Mouse (Mus musculus) hindbrain, postnatal 0 days (tissue): ENCODE results near the gene Siae. TPM values are rescaled to one million over a fixed set of nuclear protein-coding genes. Genes with fewer than 3 reads are reported as not detected.

ENCODE experiments used
- ATAC-seq: fragments of 200-750 bp; cut with Nextera tagmentation; 2 replicates; pipeline ENCODE4 v1.8.0; 2017; ENCODE audit warnings: mild to moderate bottlenecking, moderate TSS enrichment, moderate library complexity
- DNase-seq: peaks from one replicate; pipeline ENCODE4 v3.0.0-alpha.2; 2015; ENCODE audit warnings: low spot score
- H3K27ac ChIP-seq: fragments of 300-500 bp; sonication (generic); 2 replicates; pipeline ENCODE4 v1.5.1; 2014; ENCODE audit warnings: mild to moderate bottlenecking
- H3K27me3 ChIP-seq: fragments of 300-500 bp; sonication (generic); 2 replicates; pipeline ENCODE4 v1.6.1; 2014; ENCODE audit warnings: low read length, mixed read lengths; ENCODE audit not compliant: insufficient read depth
- H3K36me3 ChIP-seq: fragments of 300-500 bp; sonication (generic); 2 replicates; pipeline ENCODE4 v1.6.1; 2014; ENCODE audit warnings: low read length, mixed read lengths; ENCODE audit not compliant: insufficient read depth
- H3K4me1 ChIP-seq: fragments of 300-500 bp; sonication (generic); 2 replicates; pipeline ENCODE4 v1.6.1; 2014; ENCODE audit warnings: antibody characterized with exemption, low read length, mixed read lengths; ENCODE audit not compliant: insufficient read depth
- H3K4me2 ChIP-seq: fragments of 300-500 bp; sonication (generic); 2 replicates; pipeline ENCODE4 v1.6.1; 2014; ENCODE audit warnings: low read depth, mild to moderate bottlenecking, low read length, moderate library complexity, mixed read lengths
- H3K4me3 ChIP-seq: fragments of 300-500 bp; sonication (generic); 2 replicates; pipeline ENCODE4 v1.5.1; 2014; ENCODE audit warnings: low read length
- H3K9ac ChIP-seq: fragments of 300-500 bp; sonication (generic); replicated peaks from 2 replicates; pipeline ENCODE4 v1.6.1; 2014; ENCODE audit warnings: mild to moderate bottlenecking, low read length, moderate library complexity, mixed read lengths
- H3K9me3 ChIP-seq: fragments of 300-500 bp; sonication (generic); 2 replicates; pipeline ENCODE4 v1.6.1; 2016; ENCODE audit warnings: low read length, mixed read lengths
- CTCF ChIP-seq: IDR thresholded peaks from 2 replicates; pipeline ENCODE4 v1.5.1; 2016; ENCODE audit warnings: antibody characterized with exemption, control low read depth, low read depth
- WGBS: fragments of 180-500 bp; shearing (Covaris S2); extraction: QIAGEN DNeasy Blood & Tissue Kit; methylation state at CpG from one replicate; pipeline ENCODE4 v1.1.7; 2014; 5-methylcytosine and 5-hydroxymethylcytosine counted together
- polyA plus RNA-seq: library from polyadenylated mRNA; unstranded; fragments of >200 nt; fragmentation: Nextera tagmentation; extraction: Ambion mirVana; gene quantifications from 2 replicates; pipeline ENCODE4 v1.2.1, GENCODE M21; 2015
- total RNA-seq: library from RNA; depleted of rRNA; stranded (reverse); fragments of >200 nt; gene quantifications from 2 replicates; pipeline ENCODE4 v1.2.3, GENCODE M21; 2014

The Siae gene
- total and polyA plus RNA-seq, 2 experiments from 2014 or later, result 15.5 to 18.7 TPM

GRCm38 (mm10) chr9:37530031-37530887 lies 25.2 kb upstream of the Siae start:
- peak; percentile 29 for DNase-seq
- H3K9me3 ChIP-seq, result no peaks in the 10 kb centered on the region
- H3K36me3 ChIP-seq, result no peaks in the 10 kb centered on the region
- H3K27me3 ChIP-seq, result peaks cover 38% of the 10 kb centered on the region
- peak overlapping the region; percentile 82 for H3K4me2 ChIP-seq
- H3K27ac ChIP-seq, result peak overlapping the region; percentile 56; the same call in 1 of the 2 replicates
- peak overlapping the region; percentile 40 for H3K4me3 ChIP-seq
- 3% methylated on average over 32 of the region's 32 CpGs for WGBS
- peak; percentile 67 for ATAC-seq
- peaks cover 9% of the 10 kb centered on the region; the same call in 1 of the 2 replicates for H3K4me1 ChIP-seq
- TF ChIP-seq CTCF, result peak; percentile 56
- H3K9ac ChIP-seq, result peak overlapping the region; percentile 40

- WGBS, result 4% methylated on average over 31 of the region's 31 CpGs
- peaks cover 9% of the 10 kb centered on the region; the same call in 1 of the 2 replicates for H3K4me1 ChIP-seq
- no peaks in the 10 kb centered on the region for H3K9me3 ChIP-seq
- H3K27me3 ChIP-seq, result peaks cover 32% of the 10 kb centered on the region
- H3K36me3 ChIP-seq, result no peaks in the 10 kb centered on the region
- ATAC-seq (peak; percentile 74), DNase-seq (peak; percentile 74)
- peak; percentile 68 for TF ChIP-seq CTCF
- H3K4me2 ChIP-seq, result peak overlapping the region; percentile 82
- H3K4me3 ChIP-seq, result peak overlapping the region; percentile 40
- H3K9ac ChIP-seq, result peak overlapping the region; percentile 40; the same call in 1 of the 2 replicates
- no peak overlapping the region for H3K27ac ChIP-seq
Observed at GRCm38 (mm10) chr9:37530888-37531705, 24.4 kb upstream of the Siae start.

GRCm38 (mm10) chr9:37536851-37537250 lies 18.6 kb upstream of the Siae start:
- no peak for ATAC-seq
- Histone ChIP-seq H3K9me3 (no peaks in the 10 kb centered on the region), H3K9ac (no peak overlapping the region), H3K36me3 (no peaks in the 10 kb centered on the region; the same call in 1 of the 2 replicates), H3K4me1 (no peaks in the 10 kb centered on the region), H3K27me3 (0 out of 2 replicates have a peak, but pooled peaks cover 4% of the 10 kb centered on the region), H3K4me3 (no peak overlapping the region), H3K4me2 (no peak overlapping the region), H3K27ac (no peak overlapping the region)
- TF ChIP-seq CTCF, result no peak
- DNase-seq, result no peak
- WGBS, result 86% methylated on average over 4 of the region's 4 CpGs

DNA sequence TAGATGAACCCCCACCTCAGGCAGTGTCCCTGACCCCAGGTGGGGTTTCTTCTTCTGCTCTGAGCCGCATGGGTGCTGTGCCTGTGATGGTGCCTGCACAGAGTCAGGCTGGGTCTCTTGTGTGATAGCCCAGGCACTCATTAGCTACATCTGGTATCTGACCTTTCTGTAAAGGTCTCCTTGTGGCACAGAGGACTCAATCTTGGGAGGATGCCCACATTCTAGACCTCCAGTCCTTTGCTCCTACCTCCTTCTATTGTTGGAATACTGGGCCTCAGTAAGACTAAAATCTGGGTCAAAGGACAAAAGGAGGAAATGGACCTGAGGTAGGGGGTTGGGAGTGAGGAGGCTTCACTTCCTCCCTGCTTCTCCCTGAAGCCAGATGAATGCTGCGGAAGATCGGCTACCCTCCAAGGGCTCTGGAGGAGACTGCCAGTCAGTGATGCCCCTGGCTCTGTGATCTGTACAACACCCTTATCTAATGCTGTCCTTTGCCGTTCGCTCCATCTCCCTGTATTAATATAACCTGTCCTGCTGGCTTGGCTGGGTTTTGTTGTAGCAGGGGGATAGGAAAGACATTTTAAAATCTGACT lies 17.7 kb upstream of the Siae start:
- WGBS, result 81% methylated on average over 5 of the region's 5 CpGs

DNA sequence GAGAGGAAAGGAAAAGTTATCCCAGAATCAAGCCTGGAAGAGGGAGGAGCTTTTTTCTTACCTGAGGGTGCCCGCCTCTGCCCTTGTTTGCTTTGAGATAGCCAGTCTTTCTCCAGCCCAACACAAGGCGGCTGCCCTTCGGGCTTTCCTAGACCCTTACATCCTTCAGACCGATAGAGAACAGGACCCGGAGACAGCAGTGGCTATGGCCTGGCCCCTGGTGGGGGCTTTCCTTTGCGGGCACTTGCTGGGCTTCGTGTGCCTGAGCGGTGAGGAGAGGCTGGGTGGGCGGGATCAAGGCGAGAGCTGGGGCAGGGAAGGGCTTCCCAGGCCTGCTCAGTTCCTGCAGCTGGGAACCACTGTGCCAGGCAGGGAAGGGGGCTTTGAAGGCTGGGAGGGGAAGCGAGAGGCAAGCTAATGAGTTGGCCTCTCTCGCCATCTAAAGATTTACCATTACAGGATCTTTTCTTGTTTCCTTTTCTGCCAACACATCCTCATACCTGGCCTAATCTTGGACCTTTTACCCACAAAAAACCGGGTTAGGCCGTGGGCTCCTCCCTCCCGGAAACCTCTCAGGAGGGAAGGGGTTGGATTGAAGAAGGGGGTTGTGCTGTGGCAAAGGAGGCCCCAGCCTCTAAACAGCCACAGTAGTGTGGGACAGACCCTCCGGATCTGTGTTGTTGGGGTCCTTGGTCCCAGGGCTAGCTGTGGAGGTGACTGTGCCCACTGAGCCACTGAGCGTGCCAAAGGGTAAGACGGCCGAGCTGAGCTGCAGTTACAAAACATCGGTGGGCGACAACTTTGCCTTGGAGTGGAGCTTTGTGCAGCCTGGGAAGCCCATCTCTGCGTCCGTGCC lies 16.1 kb upstream of the Siae start, which contains the start of gene Vsig2:
Gene Vsig2, plus strand, starts transcription at position 86 of the 856 bp plus-strand sequence.
- TF ChIP-seq CTCF, result no peak
- H3K36me3 ChIP-seq, result no peaks in the 10 kb centered on the region; the same call in 1 of the 2 replicates
- no peak within 1 kb of the TSS for H3K4me3 ChIP-seq
- ATAC-seq (no peak), DNase-seq (no peak)
- 0 out of 2 replicates have a peak, but pooled peaks cover 4% of the 10 kb centered on the region for H3K27me3 ChIP-seq
- no peak within 1 kb of the TSS for H3K4me2 ChIP-seq
- H3K9me3 ChIP-seq, result no peaks in the 10 kb centered on the region
- H3K9ac ChIP-seq, result no peak within 1 kb of the TSS
- WGBS, result 57% methylated on average over 23 of the region's 23 CpGs
- H3K27ac ChIP-seq, result no peak within 1 kb of the TSS
- peaks cover 5% of the 10 kb centered on the region for H3K4me1 ChIP-seq

More for the DNA sequence above, 17.7 kb upstream of the Siae start:
- no peaks in the 10 kb centered on the region for H3K4me1 ChIP-seq
- no peak overlapping the region for H3K4me3 ChIP-seq
- ATAC-seq (no peak), DNase-seq (no peak)
- H3K4me2 ChIP-seq, result no peak overlapping the region
- no peaks in the 10 kb centered on the region for H3K9me3 ChIP-seq
- H3K27ac ChIP-seq, result no peak overlapping the region
- no peaks in the 10 kb centered on the region; the same call in 1 of the 2 replicates for H3K36me3 ChIP-seq
- 0 out of 2 replicates have a peak, but pooled peaks cover 4% of the 10 kb centered on the region for H3K27me3 ChIP-seq
- no peak for TF ChIP-seq CTCF
- no peak overlapping the region for H3K9ac ChIP-seq
